Mouse (Mus musculus) hematopoietic stem cell, adult 5-6 weeks (primary cell): Measurements from ENCODE around the gene Rasl11b. TPM values are rescaled to one million over a fixed set of nuclear protein-coding genes. Genes with fewer than 3 reads are reported as not detected.

Experiments
- ATAC-seq, 2 experiments: fragments of 125-278 bp in 1 of 2; replicated peaks in 1 of 2; 2 replicates each; pipeline ENCODE4 v1.8.0; 2016 to 2017; ENCODE audit warnings: inconsistent platforms in 2 of 2, mild to moderate bottlenecking in 2 of 2, moderate number of reproducible peaks in 2 of 2, low read depth in 1 of 2, moderate TSS enrichment in 1 of 2; ENCODE audit not compliant: low FRiP score in 2 of 2, poor library complexity in 2 of 2, severe bottlenecking in 2 of 2, insufficient read depth in 1 of 2, low TSS enrichment in 1 of 2
- total RNA-seq: library from RNA; stranded (forward); fragments of 172-1452, 232-1000 nt; gene quantifications from 2 replicates; pipeline ENCODE4 v1.2.3, GENCODE M21; 2017

The Rasl11b gene
- total RNA-seq, 1 experiment from 2014 or later, result 0.40 TPM

- peak; percentile 43 to 44; a peak in 3 of 4 replicates for ATAC-seq
Measured at GRCm38 (mm10) chr5:74200481-74200880, 5.4 kb downstream of the Rasl11b start.

GRCm38 (mm10) chr5:74201570-74202357 lies 6.7 kb downstream of the Rasl11b start:
- ATAC-seq, result no peak

DNA sequence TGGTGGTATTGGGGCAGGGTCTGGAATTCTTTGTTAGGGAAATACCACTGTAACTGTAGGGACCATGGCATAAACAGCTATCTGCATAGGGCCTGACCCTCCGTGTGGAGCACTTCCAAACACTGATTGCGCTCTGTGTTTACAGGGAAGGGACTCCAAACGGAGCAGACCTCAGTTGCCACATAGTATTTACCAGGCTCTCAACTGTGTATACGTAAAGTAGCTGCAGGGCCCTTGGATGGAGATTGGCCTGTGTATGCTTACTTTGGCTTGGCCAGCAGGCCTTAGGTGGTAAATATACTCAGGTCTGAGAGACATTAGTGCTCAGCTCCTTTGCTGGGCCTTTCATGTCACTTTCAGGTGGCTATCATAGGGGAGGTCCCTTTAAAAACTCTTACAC lies 7.4 kb downstream of the Rasl11b start:
- ATAC-seq, result no peak

GRCm38 (mm10) chr5:74204465-74204864 lies 9.4 kb downstream of the Rasl11b start:
- no peak for ATAC-seq

GRCm38 (mm10) chr5:74205509-74205908 lies 10.4 kb downstream of the Rasl11b start:
- no peak for ATAC-seq

DNA sequence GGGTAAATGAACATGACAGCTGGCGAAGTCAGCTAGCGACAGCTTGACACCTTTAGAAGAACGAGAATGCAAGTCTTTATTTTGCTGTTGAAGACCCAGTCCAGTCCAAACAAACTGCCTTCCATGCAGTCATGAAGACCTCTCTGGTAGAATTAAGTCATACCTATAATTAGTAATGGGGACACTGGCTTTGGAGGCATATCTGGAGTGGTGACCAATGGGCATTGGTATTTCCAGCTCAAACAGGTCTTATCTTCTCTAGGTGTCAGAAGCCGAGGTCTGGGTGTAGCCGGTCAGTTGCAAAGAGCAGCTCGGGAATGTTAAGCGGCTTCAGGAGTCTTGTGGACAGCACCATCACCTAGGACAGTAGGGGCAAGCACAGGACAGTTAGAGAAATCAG lies 11.0 kb downstream of the Rasl11b start:
- no peak for ATAC-seq

DNA sequence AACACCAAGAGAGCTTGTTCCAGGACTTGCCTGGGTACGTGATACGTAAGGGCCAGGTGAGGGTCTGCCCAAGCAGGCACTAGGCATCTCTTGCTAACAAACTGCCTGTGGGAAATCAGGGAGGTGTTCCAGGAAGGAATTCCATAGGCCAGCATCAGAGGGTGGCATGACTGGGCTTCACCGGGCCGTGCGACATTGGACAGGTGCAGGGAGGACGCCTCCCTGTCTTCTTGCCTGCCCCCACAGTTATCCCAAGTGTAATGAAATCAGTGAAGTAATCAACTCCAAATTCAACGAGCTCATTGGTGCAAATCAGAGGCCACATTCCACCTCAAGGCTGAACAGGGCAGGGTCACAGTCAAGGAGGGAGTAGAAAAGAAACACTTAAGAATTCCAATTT lies 11.6 kb downstream of the Rasl11b start:
- ATAC-seq, result no peak; a peak in 1 of 4 replicates

DNA sequence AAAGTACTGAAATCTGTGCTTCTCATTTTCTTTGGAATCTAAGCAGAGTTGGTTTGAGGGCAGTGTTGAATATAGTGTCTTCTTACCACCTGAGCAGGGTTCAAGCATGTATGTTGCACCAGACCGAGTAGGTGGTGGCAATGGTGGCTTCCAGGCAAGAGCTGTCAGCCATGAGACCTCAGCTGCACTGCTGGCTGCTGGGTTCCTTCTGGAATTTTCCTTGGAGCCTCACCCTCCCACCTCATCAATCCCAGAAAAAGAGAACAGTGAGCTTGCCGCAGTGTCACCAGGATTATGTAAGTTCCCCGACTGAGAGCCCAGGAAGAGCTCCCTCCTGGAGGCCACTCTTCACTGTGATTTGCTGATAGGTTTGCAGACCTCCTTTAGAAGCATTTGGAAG lies 12.1 kb downstream of the Rasl11b start:
- no peak for ATAC-seq

DNA sequence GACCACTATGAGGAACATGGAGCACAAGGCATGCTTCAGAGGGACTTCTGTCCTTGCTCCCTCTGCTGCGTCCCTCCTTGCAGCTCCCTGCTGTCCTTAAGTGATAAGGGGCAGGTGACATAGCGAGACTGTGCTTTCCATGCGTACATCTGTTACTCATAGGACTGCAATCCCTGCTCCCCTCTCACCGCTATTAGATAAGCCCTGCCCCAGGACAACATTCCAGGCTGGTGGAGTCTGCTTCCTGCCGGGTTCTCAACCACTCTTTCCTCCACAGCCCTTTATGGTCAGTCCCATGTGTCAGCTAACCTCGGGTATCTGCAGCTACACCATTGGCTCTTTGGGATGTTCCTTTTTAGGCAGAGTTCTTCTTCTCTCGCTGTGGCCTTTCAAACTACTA lies 13.4 kb downstream of the Rasl11b start:
- ATAC-seq, result no peak

DNA sequence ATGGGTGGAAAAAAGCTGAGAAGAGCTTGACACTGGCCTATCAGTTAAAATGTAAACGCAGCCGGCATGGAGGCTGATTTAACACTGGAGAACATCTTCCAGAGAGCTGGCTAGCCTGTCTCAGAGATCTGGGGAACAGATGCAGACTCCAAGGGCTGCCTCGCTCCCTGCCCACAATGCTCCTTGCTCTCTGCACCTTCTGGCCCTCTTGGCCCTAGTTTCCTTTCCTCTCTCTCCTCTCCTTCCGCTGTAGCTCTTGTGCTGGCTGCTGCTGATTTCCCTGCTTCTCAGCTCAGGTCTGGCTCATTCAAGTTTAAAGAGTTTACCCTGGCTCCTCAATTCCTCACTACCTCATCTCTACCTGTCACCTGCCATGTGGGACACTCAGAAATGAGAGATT lies 14.6 kb downstream of the Rasl11b start:
- no peak for ATAC-seq

- no peak for ATAC-seq
Measured at GRCm38 (mm10) chr5:74211346-74211745, 16.3 kb downstream of the Rasl11b start.

- ATAC-seq, result no peak
Measured at GRCm38 (mm10) chr5:74214501-74215110, 19.5 kb downstream of the Rasl11b start.

DNA sequence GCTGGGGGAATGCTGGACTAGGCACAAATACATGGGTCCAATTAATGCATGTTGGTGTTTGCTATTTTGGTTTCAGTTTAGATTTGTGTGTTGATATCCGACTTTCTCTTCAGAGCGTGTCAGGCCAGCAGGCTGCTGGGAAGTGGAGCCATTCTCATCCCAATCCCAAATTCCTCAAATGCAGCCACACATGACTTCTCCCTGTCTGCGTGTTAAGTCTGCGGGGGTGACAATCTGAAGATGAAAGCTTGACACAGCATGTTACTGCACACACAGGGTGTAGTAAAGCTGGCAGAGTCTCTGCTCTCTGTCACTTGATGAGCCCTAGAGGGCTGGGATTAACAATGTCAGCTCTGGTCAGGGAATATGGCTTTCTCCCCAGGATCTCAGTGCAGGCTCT lies 20.0 kb downstream of the Rasl11b start:
- ATAC-seq, result no peak

DNA sequence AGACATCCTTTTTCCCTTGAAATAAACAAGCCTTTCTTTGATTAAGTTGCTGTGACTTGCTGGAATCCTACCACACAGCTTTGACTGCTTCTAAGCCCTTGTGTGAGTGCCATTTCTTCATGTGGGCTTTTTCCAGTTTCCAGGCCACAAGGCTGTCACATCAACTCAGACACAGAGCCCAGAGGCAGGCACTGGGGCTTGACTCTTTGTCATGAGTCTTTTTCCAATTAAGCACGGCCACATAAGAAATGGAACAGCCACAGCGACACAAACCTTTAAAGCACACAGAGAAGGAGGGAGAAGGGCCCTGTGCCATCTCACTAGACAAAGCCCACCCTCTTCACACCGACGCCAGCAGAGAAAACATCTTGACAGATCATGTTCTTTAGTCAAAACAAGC lies 23.4 kb downstream of the Rasl11b start:
- no peak for ATAC-seq

DNA sequence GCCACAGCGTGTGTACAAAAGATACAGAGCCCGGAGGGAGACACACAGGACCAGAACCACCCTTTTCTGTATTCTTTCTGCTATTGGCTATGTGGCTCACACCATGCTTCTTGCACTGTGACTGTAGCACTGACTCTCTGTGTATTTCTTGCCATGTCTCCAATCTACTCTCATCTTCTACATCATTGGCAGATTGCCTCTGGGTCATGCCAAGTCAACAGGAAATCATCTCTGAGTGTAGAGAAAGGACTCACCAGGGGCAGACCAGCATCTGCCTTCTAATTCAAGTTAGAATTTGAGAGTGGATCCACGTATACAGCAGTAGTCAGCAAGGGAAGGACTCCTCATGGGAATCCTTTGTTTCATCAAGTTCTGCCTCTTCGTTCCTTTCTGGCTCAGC lies 27.5 kb downstream of the Rasl11b start:
- no peak for ATAC-seq

- no peak for ATAC-seq
Measured at GRCm38 (mm10) chr5:74224480-74224879, 29.4 kb downstream of the Rasl11b start.

DNA sequence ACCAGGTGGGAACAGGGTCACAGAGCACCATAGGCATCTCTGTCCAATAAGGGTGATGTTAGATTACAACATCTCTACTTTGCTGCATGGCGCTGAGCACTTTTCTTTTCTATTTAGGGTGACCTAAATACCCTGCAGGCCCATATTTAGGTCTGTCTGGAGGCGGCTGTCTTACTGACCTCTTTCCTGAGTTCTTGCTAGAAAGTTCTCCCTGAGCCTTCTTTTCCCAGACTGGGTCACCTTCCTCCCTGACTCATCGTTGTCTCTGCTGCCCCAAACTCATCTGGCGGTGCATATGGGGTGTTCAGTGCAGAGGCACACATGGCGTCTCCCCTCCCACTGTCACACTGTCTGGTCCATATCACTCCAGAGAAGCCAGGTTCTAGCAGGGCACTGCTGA lies 31.1 kb downstream of the Rasl11b start:
- ATAC-seq, result no peak

DNA sequence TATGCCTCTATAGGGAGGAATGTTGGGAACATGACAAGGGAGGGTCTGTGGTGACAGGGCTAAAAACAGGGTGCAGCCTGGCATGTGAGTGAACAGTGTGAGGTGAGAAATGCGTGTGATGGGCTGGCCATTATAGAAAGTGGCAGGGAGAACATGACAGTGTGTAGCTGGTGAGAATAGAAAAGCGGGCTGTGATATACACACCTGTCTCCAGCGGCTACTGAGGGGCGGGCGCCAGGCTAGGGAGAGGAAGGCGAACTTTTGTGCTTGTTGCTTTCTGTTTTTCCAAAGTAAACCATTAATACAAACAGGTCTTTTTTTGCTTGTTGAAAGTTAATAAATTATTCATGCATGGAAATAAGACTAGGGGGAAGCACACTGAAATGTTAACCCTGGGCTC lies 32.3 kb downstream of the Rasl11b start:
- ATAC-seq, result no peak

GRCm38 (mm10) chr5:74228938-74229337 lies 33.9 kb downstream of the Rasl11b start:
- no peak for ATAC-seq
